Mouse (Mus musculus) retina, adult 2 months (tissue): ENCODE data around the gene Rab43.
"Not testable (repeated sequence)": the region's sequence is repeated elsewhere in the genome, so short reads cannot be mapped to it uniquely, and the experiment has no call there.

Experiments
- DNase-seq: peaks from one replicate; pipeline ENCODE4 v3.0.0-alpha.2; 2012; ENCODE audit warnings: low read depth, low spot score

The Rab43 gene

GRCm38 (mm10) chr6:87786621-87787020 is 25.3 kb downstream of the Rab43 start:
- no peak for DNase-seq

- no peak for DNase-seq
Observed at GRCm38 (mm10) chr6:87784033-87784432, 27.9 kb downstream of the Rab43 start.

GRCm38 (mm10) chr6:87780546-87781301 is 31.2 kb downstream of the Rab43 start:
- DNase-seq, result no peak

GRCm38 (mm10) chr6:87779174-87780165 is 32.5 kb downstream of the Rab43 start:
- no peak for DNase-seq

GRCm38 (mm10) chr6:87778294-87779173 is 33.4 kb downstream of the Rab43 start:
- DNase-seq, result no peak

- no peak for DNase-seq
Observed at GRCm38 (mm10) chr6:87777842-87778241, 34.1 kb downstream of the Rab43 start, which contains the start of gene Gp9. Gp9 (plus strand) TSS chr6:87778072.

GRCm38 (mm10) chr6:87776663-87777062 is 35.3 kb downstream of the Rab43 start:
- DNase-seq, result no peak

GRCm38 (mm10) chr6:87775588-87776245 is 36.2 kb downstream of the Rab43 start:
- DNase-seq, result no peak

GRCm38 (mm10) chr6:87774909-87775308 is 37.1 kb downstream of the Rab43 start:
- DNase-seq, result no peak

- DNase-seq, result no peak
Observed at GRCm38 (mm10) chr6:87774466-87774865, 37.5 kb downstream of the Rab43 start.

GRCm38 (mm10) chr6:87770626-87771025 is 41.3 kb downstream of the Rab43 start:
- no peak for DNase-seq

- DNase-seq, result not testable (repeated sequence)
Observed at GRCm38 (mm10) chr6:87764296-87764695, 47.7 kb downstream of the Rab43 start.

GRCm38 (mm10) chr6:87763376-87764280 is 48.3 kb downstream of the Rab43 start:
- DNase-seq, result no peak

GRCm38 (mm10) chr6:87762161-87762560 is 49.8 kb downstream of the Rab43 start:
- no peak for DNase-seq

- no peak for DNase-seq
Observed at GRCm38 (mm10) chr6:87759850-87760249, 52.1 kb downstream of the Rab43 start.

- DNase-seq, result no peak
Observed at GRCm38 (mm10) chr6:87759404-87759803, 52.6 kb downstream of the Rab43 start.

GRCm38 (mm10) chr6:87756896-87757295 is 55.1 kb downstream of the Rab43 start:
- DNase-seq, result no peak

GRCm38 (mm10) chr6:87755196-87755595 is 56.8 kb downstream of the Rab43 start:
- no peak for DNase-seq

GRCm38 (mm10) chr6:87751574-87751973 is 60.4 kb downstream of the Rab43 start:
- no peak for DNase-seq
